16 mouse cellular contexts compared by ENCODE assay signal in genomic region chr1:131993169-131994040, GRCm38 (mm10). TPM values are rescaled to one million over a fixed set of nuclear protein-coding genes. Genes with fewer than 3 reads are reported as not detected.
DNase-seq lines count a peak whose midpoint lies in the region; ATAC-seq and TF ChIP-seq lines count a peak whose summit lies in the region.
"Had no signal": no experiment of that assay in that cellular context is flagged by ENCODE, and none has a peak within 500 bp of the region (broad histone marks: within the 10 kb centered on the region; RNA-seq: fewer than 3 reads in every experiment).

No protein-coding gene starts in this region.

- no peak overlapping the region for H3K9ac ChIP-seq in kidney, embryonic 14.5 days (ENCODE audit: low read depth, low read length)
- no peak overlapping the region for H3K9ac ChIP-seq in midbrain, embryonic 11.5 days (ENCODE audit: low read length)
- H3K9ac ChIP-seq: embryonic facial prominence, embryonic 12.5 days; intestine, embryonic 15.5 days; neural tube, embryonic 13.5 days had no signal

- 84% methylated on average over 12 of the region's 12 CpGs for WGBS in kidney, embryonic 14.5 days
- WGBS in cerebellum, adult 2 months = 84% methylated on average over 12 of the region's 12 CpGs
- WGBS in midbrain, embryonic 11.5 days = 84% methylated on average over 12 of the region's 12 CpGs

- no peak for TF ChIP-seq CTCF in cerebellum, adult 2 months (IDR thresholded peaks at IDR 0.05; ENCODE audit: borderline replicate concordance, insufficient read depth, low read depth, low read length)

- no peaks in the 10 kb centered on the region; the same call in 1 of the 2 replicates for H3K9me3 ChIP-seq in kidney, embryonic 14.5 days (ENCODE audit: control insufficient read depth, low read length)
- no peaks in the 10 kb centered on the region for H3K9me3 ChIP-seq in midbrain, embryonic 11.5 days (ENCODE audit: control insufficient read depth, low read length)
- H3K9me3 ChIP-seq: embryonic facial prominence, embryonic 12.5 days; intestine, embryonic 15.5 days; neural tube, embryonic 13.5 days had no signal

- no peaks in the 10 kb centered on the region for H3K36me3 ChIP-seq in kidney, embryonic 14.5 days (ENCODE audit: control insufficient read depth, insufficient read depth, low read length)
- H3K36me3 ChIP-seq in midbrain, embryonic 11.5 days (ENCODE audit: control insufficient read depth, insufficient read depth, low read length) = no peaks in the 10 kb centered on the region
- H3K36me3 ChIP-seq: embryonic facial prominence, embryonic 12.5 days; intestine, embryonic 15.5 days; neural tube, embryonic 13.5 days had no signal

- no peak overlapping the region for H3K4me3 ChIP-seq in kidney, embryonic 14.5 days (ENCODE audit: low read length)
- H3K4me3 ChIP-seq in cerebellum, adult 2 months (replicated peaks; ENCODE audit: insufficient read depth, low read depth, low read length) = no peak overlapping the region
- no peak overlapping the region for H3K4me3 ChIP-seq in midbrain, embryonic 11.5 days (ENCODE audit: low read depth, low read length)
- H3K4me3 ChIP-seq: embryonic facial prominence, embryonic 12.5 days; intestine, embryonic 15.5 days; neural tube, embryonic 13.5 days had no signal

- no peak for TF ChIP-seq POLR2A in cerebellum, adult 2 months (IDR thresholded peaks at IDR 0.05; ENCODE audit: borderline replicate concordance, insufficient read depth, low read length)

- no peaks in the 10 kb centered on the region for H3K27me3 ChIP-seq in kidney, embryonic 14.5 days (ENCODE audit: control insufficient read depth, insufficient read depth, low read length)
- no peaks in the 10 kb centered on the region for H3K27me3 ChIP-seq in cerebellum, adult 2 months (ENCODE audit: control insufficient read depth, insufficient read depth, low read length)
- H3K27me3 ChIP-seq in midbrain, embryonic 11.5 days (ENCODE audit: control insufficient read depth, insufficient read depth, low read length) = no peaks in the 10 kb centered on the region
- H3K27me3 ChIP-seq: embryonic facial prominence, embryonic 12.5 days; intestine, embryonic 15.5 days; neural tube, embryonic 13.5 days had no signal

- no peak overlapping the region for H3K4me2 ChIP-seq in kidney, embryonic 14.5 days (replicated peaks; ENCODE audit: low read depth, low read length)
- H3K4me2 ChIP-seq in midbrain, embryonic 11.5 days = no peak overlapping the region
- H3K4me2 ChIP-seq: embryonic facial prominence, embryonic 12.5 days; heart, embryonic 11.5 days; intestine, embryonic 15.5 days; neural tube, embryonic 13.5 days had no signal

- peak; percentile 75 for DNase-seq in kidney, adult 11 months
- peak; percentile 40 for DNase-seq in 416B (ENCODE audit: low read depth)
- DNase-seq in adrenal gland, adult 8-10 months = peak; percentile 80
- DNase-seq in kidney, postnatal 36 days = peak; percentile 82 to 83
- DNase-seq in cerebellum, postnatal 14 days = no peak
- DNase-seq in cerebellum, adult 2 months = no peak
- DNase-seq in midbrain, embryonic 11.5 days (ENCODE audit: low spot score, missing footprints) = no peak
- DNase-seq: heart, postnatal 4 days; lung, adult 18-20 months; thymus, adult 2 months had no signal

- H3K27ac ChIP-seq in kidney, embryonic 14.5 days (ENCODE audit: low read depth, low read length) = no peak overlapping the region
- no peak overlapping the region for H3K27ac ChIP-seq in cerebellum, adult 2 months (ENCODE audit: insufficient read depth, low read length)
- no peak overlapping the region for H3K27ac ChIP-seq in midbrain, embryonic 11.5 days (ENCODE audit: low read depth, low read length)
- H3K27ac ChIP-seq: embryonic facial prominence, embryonic 12.5 days; intestine, embryonic 15.5 days; macrophage; neural tube, embryonic 13.5 days had no signal

- no peak for ATAC-seq in kidney, embryonic 14.5 days (ENCODE audit: low FRiP score, low TSS enrichment)
- no peak for ATAC-seq in midbrain, embryonic 11.5 days (ENCODE audit: low FRiP score)
- ATAC-seq: intestine, embryonic 15.5 days had no signal

- no peaks in the 10 kb centered on the region for H3K4me1 ChIP-seq in kidney, embryonic 14.5 days (ENCODE audit: control insufficient read depth, insufficient read depth, low read length)
- peaks cover 3% of the 10 kb centered on the region; the same call in 1 of the 2 replicates for H3K4me1 ChIP-seq in cerebellum, adult 2 months (ENCODE audit: control insufficient read depth, insufficient read depth, low read length)
- no peaks in the 10 kb centered on the region for H3K4me1 ChIP-seq in midbrain, embryonic 11.5 days (ENCODE audit: control insufficient read depth, insufficient read depth, low read length)
- H3K4me1 ChIP-seq: embryonic facial prominence, embryonic 12.5 days; intestine, embryonic 15.5 days; neural tube, embryonic 13.5 days had no signal

RNA-seq across cellular contexts. Expression of gene Elk4, which starts 14.0 kb away (rescaled TPM):
- 35.4 and 37.3 TPM in 2 replicates for polyA plus RNA-seq in kidney, embryonic 14.5 days (2014; fragmentation: Nextera tagmentation; extraction: Ambion mirVana)
- total RNA-seq in adrenal gland, adult 8-10 months (2022) = 100 to 1,000 TPM in 3 of 4 experiments, 10 to 100 TPM in 1; 91.7 to 118 (median 106) TPM
- 17.6 and 18.6 TPM in 2 replicates for polyA plus RNA-seq in cerebellum, adult 2 months (2012; rRNA removed)
- polyA plus RNA-seq in midbrain, embryonic 11.5 days (2014; fragmentation: Nextera tagmentation; extraction: Ambion mirVana) = 17.2 and 19.5 TPM in 2 replicates

RNA-seq across cellular contexts. Expression of gene Slc45a3, which starts 30.6 kb away (rescaled TPM):
- 5.1 and 7.3 TPM in 2 replicates for polyA plus RNA-seq in kidney, embryonic 14.5 days (2014; fragmentation: Nextera tagmentation; extraction: Ambion mirVana)
- 10 to 100 TPM; 18.4 to 53.4 (median 36.3) TPM for total RNA-seq in adrenal gland, adult 8-10 months (2022)
- 4.3 and 4.5 TPM in 2 replicates for polyA plus RNA-seq in cerebellum, adult 2 months (2012; rRNA removed)
- 19.5 and 20.5 TPM in 2 replicates for polyA plus RNA-seq in midbrain, embryonic 11.5 days (2014; fragmentation: Nextera tagmentation; extraction: Ambion mirVana)

Comparison
In these comparisons a context has a peak if more than half of its experiments do, and no peak if none do; other contexts are left out.
1. DNase-seq: peak in kidney, adult 11 months (single experiment), 416B (single experiment), adrenal gland, adult 8-10 months (single experiment) and kidney, postnatal 36 days (2 of 2); none in cerebellum, postnatal 14 days (0 of 2), cerebellum, adult 2 months (0 of 2) and midbrain, embryonic 11.5 days (single experiment).